Mouse (Mus musculus): ENCODE data around the gene Slc31a2.
"Not testable (repeated sequence)": the region's sequence is repeated elsewhere in the genome, so short reads cannot be mapped to it uniquely, and the experiment has no call there.

Slc31a2 gene

DNA sequence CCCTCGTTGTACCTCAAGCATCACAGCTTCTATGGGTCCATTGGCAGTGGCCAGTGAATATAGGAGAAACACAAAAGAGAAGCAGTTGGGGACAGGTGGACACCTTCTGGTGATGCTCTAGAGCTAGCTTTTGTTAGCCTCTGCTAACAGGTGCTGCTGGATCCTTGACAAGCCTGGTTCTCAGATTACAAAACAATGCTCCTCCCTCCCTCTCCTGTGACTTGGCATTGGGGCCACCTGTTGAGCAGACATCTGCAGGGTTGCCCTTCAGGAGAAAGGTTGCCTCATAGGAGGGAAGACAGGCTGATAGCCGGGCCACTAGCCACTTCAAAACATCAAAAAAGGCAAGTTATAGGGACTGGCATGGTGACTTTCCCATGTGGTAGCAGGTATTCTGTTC is at the start of gene Slc31a2:
TSS of gene Slc31a2 (plus strand) at position 287 of the 400 bp plus-strand sequence.
- DNase-seq: no peak

DNA sequence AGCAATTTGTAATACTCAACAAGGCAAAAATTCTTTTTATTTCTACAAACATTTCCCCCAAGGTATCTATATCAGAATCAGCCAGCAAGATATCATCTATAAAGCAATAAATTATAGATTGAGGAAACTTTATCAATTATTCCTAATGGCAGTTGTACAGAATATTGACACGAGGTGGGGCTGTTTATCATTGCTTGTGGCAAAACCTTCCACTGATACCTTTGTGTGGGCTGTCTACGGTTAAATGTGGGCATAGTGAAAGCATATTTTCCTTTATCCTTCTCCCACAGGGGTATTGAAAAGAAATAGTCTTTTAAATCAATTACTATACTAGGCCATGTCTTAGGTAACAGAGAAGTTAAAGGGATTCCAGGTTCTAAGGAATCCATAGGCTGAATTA is 48.9 kb upstream of the Slc31a2 start:
- no peak for DNase-seq

DNA sequence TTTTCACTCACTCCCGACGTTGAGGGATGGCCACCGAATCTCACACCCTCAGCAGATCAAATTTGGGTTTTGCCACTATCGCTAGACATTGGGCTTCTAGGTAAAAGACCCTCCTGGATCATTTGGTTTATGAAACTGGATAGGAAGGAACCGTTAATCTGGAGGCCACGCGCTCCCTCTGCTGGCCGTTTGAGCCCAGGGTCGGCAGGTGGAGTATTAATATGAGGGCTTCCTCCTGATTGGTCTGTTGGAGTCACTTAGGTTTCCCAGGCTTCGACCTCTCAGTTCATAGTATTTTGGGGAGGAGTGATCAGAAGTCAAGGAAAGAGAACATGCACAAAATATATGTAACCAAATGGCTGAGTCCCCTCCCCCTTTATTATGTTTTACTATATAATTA is 34.0 kb upstream of the Slc31a2 start:
- DNase-seq: peak; percentile 36

DNA sequence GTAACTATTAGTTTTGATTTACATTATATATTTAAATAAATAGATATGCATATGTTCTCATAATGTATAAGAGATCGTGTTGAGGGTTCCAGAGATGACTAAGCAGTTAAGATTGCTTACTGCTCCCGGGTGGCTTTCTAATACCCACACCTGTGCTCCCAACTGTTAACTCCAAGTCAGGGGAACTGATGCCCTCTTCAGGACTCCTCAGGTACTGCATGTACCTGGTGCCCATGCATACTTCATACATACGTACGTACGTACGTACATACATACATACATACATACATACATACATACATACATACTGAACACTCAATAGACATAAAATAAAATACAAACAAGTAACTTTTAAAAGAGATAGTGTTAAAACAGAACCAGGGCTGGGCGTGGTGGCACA is 32.9 kb upstream of the Slc31a2 start:
- DNase-seq: no peak

DNA sequence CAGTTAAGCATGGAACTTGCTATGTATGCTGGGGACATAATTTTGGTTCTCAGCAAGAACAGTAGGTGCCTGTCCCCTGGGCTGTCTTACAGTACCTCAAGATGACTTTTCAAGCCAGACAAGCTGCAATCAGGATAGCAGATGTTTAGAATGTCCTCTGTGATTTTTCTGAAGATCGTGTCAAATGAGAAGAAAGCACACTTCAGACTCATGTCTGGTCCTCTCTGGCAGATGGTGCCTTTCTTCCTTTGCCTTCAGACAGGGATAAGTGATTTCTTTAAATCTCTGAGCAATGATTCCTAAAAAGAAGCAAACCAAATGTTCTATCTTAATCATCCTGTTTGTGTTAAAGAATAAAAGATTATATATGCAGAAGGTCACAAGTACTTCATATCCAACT is 32.2 kb upstream of the Slc31a2 start:
- DNase-seq: no peak

DNA sequence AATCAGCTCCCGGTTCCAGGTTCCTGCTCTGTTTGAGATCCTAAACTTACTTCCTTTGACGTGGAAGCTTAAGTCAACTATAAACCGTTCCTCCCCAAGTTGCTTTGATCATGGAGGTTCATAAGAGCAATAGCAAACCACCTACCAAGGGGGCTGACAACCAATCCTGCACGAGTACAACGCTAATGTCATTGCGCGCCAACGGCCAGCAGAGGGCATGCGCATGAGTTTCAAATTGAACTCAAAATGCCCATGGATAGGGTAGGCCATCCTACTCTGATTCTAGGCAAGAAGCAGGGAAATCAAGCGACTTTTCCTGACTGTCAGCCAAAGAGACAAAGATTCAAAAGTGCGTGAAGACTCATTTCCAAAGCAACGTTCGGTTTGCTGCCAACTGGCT is 31.6 kb upstream of the Slc31a2 start, which contains the start of gene Zfp37:
TSS of gene Zfp37 (minus strand) at position 279 of the 400 bp plus-strand sequence.
- DNase-seq: no peak

DNA sequence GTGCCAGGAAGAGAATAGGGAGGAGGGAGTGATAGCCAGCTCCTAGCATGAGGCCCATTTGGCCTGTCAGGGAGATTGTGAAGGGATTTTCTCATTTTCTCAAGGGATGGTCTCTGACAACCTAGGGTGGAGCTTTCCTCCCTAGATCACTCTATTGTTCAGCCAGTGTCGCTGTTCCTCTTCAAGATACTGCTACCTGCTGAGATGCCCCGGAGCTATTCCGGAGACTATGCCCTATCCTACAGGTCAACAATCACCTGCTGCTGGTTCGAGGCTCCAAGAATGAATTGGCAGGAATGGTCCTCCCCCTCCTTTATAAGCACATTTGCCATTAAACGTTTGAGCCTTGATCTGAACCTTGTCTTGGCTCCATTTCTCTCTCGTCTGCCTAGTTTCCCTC is 21.8 kb upstream of the Slc31a2 start:
- no peak for DNase-seq

DNA sequence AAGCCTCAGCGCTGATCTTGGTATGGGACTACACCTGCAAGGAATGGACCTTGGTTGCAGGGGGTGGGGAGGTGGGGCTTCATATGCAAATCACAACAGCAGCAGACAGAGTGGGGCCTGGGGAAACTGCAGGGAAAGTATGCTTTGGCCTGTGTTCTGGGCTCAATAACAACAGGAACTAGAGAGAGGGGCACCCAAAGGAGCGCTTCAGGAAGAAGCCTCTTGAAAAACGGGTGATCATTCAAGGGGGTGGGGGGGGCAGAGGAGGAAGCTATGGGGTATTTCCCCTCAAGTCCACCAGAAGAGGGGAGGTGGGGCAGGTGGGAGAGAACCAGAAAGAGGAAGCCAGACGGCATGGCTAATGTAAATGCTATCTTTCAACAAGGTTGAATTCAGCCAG is 14.0 kb upstream of the Slc31a2 start:
- DNase-seq: no peak

DNA sequence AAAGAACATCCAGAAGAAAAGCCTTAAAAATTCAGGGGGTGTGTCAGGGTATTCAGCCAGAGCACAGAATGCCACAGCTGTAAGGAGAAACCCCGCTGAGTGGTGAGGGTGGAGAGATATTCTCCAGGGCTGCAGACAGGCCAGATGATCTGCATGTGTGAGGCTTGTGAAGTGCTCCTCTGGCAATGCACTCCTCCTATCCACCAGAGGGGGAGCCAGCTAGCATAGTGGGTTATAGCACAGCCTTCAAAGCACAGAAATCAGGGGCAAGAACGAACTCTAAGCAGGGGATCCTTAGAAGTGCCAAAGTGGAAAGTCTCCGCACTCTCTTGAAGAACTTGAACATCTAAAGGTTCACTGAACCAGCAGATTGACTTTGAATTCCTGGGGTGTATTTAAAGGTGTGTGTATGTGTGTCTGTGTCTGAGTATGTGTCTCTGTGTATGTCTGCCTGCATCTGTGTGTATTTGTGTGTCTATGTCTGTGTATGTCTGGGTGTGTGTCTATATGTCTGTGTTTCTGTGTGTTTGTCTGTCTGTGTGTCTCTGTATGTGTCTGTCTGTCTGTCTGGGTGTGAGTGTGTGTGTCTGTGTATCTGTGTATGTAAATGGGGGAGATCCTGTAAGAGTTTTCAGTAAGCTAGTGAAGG is 11.3 kb upstream of the Slc31a2 start:
- DNase-seq: no peak

DNA sequence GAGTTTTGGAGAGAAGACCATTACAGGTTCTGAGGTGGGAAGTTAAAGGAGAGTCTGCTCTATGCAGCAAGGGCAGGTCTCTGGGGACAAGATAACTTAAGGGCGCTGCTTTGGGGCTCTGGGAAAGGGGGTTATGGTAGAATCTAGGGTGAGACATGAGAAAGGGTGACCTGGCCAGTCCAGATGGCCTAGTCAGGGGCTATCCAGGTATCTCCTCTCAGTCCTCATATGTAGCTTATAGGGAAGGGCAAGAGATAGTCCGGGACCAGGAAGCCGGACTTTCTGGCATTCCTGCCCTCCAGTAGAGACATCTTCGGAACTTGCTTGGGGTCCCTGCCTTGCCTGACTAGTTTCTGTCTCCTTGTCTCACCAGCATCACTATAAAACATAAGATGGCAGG is 10.6 kb upstream of the Slc31a2 start:
- no peak for DNase-seq

DNA sequence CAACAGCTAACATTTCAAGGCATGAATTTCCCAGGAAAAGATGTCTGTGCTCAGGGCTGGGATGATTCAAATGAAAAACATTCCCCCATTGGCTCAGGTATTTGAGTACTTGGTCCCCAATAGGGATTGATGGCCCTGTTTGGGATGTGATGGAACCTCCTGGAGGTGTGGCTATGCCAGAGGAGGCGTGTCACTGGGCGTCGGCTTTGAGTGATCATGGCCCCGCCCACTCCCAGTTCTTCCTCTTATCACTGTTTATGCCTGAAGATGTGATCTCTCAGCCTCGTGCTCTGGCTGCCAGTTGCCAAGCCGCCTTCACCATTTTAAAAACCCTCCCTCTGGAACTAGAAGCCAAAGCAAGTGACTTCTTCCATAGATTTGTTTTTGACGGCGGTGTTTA is 7.8 kb upstream of the Slc31a2 start:
- no peak for DNase-seq

DNA sequence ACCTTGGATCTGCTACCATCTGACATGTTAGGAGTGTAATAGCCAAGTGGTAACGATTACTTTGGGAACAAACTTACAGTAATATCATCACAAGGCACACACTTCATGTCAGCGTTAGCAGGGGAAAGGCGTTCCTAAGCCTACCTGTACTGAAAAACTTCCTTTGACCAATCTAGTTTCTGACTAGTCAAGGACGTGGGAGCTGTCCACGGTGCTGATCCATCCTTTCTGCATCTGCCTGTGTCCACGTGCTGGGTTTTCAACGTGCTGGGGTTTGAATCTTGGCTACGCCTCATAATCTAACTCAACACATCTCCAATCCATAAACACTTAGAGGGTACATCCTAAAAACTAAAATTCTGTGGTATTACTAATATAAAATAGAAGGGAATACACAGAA is 5.4 kb upstream of the Slc31a2 start:
- DNase-seq: no peak

DNA sequence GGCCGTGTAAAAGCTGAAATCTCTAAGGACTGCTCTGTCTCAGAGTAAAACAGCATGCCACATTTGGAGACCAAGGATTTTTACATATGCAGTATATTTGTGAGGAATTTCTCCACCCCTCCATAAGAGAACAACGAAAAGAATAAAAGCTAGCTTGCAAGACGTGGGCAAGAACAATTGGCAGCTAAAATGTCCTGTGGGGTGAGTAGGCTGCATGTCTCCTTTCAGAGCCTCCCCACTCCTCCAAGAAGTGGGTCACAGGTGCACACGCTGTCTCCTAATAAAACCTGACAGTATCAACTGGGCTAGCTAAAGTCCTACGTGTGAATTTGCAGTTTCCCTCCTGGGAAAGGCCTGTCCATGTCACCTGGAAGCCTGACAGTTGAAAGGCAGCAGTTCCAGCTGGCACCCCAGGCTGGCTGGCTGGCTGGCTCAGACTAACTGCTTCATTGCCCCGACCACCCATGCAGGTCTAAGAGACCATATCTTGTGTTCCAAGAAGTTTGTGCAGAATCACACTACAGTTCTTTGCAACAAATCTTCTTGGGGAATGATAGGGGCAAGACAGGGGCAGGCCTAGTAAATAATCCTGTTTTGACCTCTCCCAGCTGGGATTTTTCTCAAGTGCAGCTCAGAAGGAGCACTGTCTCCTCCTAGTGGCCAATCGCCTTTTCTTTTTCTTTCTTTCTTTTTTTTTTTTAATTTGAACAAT is 927 bp downstream of the Slc31a2 start:
- DNase-seq: no peak

DNA sequence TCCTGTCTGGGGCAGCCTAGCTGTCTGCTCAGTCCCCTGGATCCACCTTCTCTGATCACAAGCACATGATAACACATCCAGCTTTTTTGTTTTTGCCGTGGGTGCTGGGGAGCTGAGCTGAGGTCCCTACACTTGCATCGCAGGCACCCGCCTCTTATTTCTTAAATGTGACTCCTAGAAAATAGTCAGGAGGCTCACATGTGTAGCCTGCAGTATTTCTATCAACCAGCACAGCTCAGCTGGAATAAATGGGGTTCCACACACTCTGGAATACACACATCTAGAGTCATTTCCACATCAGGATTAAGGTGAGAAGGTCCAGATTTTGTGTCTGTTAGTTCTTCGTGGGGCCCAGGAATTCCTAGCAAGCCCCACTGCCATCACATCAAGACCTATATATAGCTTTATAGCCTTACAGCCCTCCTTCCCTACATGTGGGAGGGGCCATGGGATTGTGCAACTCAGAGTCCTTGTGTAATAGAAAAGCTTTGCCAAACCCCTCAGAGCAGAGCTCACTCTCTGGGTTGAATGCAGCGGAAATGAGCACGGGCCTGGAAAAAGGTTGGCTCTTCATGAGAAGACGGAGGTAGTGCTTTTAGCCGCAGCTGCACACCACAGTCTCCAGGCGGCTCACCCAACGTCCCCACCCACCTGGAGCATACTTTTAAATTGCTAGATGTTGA is 2.9 kb downstream of the Slc31a2 start:
- DNase-seq: no peak

DNA sequence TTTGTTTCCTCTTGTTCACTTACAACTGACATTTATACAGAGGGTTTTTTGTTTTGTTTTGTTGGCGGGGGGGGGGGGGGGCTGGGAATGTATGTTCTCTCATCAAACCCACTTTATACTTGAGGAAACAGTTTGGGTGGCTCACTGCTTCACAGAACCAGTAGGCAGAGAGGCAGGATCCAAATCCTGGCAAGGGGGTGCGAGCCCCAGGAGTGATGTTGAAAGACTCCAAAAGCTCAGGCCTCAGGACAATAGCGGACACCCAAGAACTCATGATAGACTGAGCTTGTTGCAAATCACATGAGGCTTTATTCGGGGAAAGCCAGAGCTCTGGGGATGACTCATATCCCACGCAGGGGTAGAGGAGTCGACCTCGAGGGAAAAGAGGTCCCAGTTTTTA is 3.7 kb downstream of the Slc31a2 start:
- not testable (repeated sequence) for DNase-seq

DNA sequence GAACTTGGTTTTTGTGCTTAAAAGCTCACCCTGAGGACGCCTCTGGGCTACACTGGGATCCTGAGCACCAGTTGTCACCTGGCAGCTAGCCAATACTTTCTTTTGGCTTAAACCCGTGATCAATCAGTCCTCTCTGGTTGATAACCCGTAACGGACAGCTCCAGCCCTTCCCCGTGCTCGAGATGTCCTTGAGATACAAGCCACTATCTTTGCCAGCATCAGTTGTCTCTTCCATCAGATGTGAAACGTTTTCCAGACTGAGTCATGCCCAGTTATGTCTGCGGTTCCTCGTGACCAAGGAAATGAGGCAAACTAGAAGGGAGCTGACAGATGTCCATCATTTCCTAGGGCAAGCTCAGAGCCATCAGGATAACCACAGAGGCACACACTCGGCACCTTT is 4.7 kb downstream of the Slc31a2 start:
- no peak for DNase-seq

DNA sequence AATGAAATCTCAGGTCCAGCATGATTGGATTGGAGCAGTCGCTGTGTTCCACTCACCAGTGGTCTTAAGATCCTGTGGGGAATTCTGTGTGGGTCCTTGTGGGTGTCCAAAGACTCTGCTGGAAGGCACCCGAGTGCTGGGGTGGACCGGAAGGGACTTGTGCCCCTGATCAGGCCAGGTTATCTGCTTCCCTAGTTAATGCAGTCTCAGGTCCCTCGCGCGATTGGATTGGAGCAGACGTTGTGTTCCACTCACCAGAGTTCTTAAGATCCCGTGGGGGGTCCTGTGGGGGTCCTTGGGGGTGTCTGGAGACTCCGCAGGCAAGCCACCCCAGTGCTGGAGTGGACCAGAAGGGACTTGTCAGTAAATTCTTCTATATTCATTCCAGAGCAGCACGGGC is 10.3 kb downstream of the Slc31a2 start:
- no peak for DNase-seq

DNA sequence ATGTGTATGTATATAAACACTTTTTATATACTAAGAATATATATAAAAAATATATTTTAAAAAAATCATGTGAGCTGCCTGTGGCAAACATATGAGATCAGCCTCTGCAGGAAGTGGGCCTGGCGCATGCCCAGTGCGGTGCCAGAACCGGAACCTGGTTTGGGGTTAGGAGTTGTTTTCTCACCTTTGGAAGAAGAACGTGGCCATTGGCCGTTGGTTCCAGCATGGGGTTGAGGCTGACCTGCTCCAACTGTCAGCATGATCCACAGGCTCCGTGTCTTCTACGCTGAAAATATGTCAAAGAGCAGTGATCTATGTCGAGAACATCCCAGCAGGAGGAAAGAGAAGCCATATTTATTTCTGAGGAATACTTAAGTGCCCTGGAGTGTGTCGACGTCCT is 11.6 kb downstream of the Slc31a2 start:
- DNase-seq: no peak

DNA sequence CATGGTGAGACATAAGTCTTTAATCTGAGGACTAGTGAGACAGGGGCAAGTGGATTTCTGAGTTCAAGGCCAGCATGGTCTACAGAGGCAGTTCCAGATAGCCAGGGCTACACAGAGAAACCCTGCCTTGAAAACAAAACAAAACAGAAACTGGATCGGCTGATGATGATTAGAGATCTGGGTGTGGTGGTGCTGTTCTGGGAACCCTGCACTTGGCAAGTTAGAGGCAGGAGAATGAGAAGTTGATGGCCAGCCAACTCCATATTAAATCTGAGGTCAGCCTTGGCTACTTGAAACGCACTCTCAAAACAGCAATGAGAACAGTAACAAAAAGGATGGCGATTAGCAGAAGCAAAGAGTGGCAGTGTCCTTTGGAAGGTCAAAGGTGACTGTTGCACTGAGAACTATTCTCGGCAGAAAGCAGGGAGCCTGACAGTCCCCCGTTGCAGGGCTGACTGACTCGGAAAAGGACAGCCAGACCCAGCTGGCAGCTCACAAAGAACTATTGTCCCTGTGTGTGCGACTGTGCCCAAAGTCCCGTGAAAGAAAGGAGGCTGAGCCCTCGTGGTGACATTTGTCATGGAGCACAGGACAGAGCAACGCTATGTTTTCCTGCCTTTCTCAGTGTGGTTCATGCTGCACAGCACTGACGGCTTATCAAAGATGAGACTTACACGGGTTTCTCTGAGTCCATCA is 12.6 kb downstream of the Slc31a2 start:
- peak; percentile 66 for DNase-seq

DNA sequence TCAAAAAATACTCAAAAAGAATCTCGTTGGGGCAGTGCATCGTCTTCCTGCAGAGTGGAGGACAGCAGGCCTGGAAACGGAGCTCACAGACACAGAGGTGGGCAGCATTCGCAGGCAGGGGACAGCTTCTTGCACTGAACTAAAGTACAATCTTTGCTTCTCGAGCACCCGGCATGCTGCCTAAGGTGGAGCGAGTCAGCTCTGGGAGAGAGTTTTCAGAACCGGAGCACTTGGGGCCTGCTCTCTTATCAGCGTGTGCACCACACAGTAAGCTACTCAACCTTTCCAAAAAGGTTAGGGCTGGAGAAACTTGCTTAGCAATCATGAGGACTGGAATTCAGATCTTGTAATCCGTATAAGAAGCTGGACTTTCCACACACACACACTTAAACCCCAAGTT is 14.3 kb downstream of the Slc31a2 start:
- DNase-seq: no peak

DNA sequence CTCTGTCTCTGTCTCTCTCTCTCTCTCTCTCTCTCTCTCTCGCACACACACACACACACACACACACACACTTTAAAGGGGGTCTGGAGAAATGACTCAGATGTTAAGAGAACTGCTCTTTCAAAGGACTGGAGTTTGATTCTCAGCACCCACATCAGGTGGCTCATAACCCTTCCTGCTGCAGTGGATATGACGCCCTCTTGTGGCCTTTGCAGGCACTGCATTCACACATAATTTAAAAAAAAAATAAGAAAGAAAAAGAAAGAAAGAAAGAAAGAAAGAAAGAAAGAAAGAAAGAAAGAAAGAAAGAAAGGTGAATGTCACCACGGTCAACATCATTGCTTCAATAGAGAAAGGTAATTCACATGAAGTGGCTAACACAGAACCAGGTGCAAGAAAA is 14.9 kb downstream of the Slc31a2 start:
- no peak for DNase-seq

DNA sequence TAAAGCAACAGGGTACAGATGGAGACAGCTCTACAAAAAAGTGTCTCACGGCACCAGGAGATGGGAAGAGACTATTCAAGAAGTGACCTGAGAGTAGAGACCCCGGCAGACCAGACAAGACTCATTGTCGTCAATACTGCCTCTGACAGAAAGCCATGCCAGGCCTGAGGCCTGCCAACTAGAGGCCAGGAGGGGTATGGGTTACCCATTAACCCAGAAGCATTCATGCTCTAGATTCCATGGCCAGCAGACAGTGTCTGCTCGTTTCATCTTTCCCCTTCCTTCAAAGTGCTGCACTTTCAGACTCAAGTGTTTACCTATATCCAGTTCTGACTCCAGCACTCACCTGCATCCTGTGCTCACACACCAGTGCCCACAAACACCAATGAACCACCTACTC is 15.7 kb downstream of the Slc31a2 start:
- DNase-seq: no peak

DNA sequence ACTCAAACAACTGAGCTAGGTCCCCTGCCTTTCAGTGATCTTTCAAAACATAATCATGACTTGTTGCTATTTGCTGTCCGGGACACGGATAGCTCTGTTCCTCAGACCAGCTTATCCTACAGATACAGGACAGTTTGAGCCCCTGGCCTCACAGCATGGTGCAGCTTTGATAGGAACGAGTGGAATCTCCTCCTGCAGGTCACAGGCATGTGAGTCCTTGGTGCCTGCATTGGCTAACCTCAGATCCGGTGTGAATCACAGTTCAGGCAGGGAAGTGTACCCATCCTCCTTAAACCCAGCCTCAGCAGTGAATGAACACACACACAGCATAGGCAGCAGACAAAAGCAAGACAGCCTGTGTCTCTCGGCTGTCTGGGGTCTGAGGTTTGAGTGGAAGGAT is 19.0 kb downstream of the Slc31a2 start:
- DNase-seq: no peak

DNA sequence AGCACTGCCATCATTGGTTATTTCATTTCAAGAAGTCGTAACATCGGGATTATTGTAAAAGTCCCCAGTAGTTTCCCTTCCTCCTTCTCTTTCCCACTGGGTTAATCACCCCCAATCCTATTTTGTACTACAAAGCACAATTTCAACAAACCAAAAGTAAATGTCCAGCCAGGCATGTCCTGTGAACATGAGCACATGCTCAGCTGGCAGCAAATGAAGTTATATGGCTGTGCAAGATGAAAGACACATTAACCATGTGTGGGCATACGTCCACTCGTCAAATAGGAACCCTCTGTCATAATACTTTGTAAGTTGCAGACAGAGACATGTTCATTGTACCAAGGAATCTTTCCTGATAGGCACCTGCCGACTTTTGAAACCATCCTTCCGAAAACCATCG is 20.6 kb downstream of the Slc31a2 start:
- DNase-seq: peak; percentile 0

Measured in layer of hippocampus, adult 9-11 months (tissue).